Comparison of ENCODE assay signal across 10 mouse cellular contexts in genomic region chr16:32858771-32859636, GRCm38 (mm10). TPM values are rescaled to one million over a fixed set of nuclear protein-coding genes. Genes with fewer than 3 reads are reported as not detected.
DNase-seq lines count a peak whose midpoint lies in the region; TF ChIP-seq lines count a peak whose summit lies in the region.
"Had no signal": no experiment of that assay in that cellular context is flagged by ENCODE, and none has a peak within 500 bp of the region (broad histone marks: within the 10 kb centered on the region; RNA-seq: fewer than 3 reads in every experiment).

No protein-coding gene starts in this region.

- no peak for TF ChIP-seq POLR2A in spleen, adult 2 months (IDR thresholded peaks at IDR 0.05; ENCODE audit: low read depth, low read length)

- peaks cover 18% of the 10 kb centered on the region for H3K36me3 ChIP-seq in spleen, adult 2 months (ENCODE audit: control insufficient read depth, insufficient read depth, low read length)

- no peak overlapping the region for H3K4me3 ChIP-seq in spleen, adult 2 months (ENCODE audit: extremely low read depth, insufficient read depth, insufficient read length)

- WGBS in spleen, adult 2 months, result 79% methylated on average over 12 of the region's 12 CpGs

- H3K4me1 ChIP-seq in spleen, adult 2 months (ENCODE audit: control insufficient read depth, insufficient read depth, insufficient read length), result no peaks in the 10 kb centered on the region; the same call in 1 of the 2 replicates

- no peaks in the 10 kb centered on the region for H3K27me3 ChIP-seq in spleen, adult 2 months (ENCODE audit: control insufficient read depth, insufficient read depth, low read length)

- no peak for DNase-seq in spleen, adult 2 months (ENCODE audit: low read depth in 1 of 2, low spot score in 2 of 2)
- DNase-seq in spleen, postnatal 14 days (ENCODE audit: low spot score in 2 of 2), result no peak
- DNase-seq in gastrocnemius, adult 8-10 months (ENCODE audit: low spot score in 2 of 2), result peak; percentile 21 to 26
- peak; percentile 36 for DNase-seq in layer of hippocampus, adult 9-10 months (ENCODE audit: low spot score)
- DNase-seq in urinary bladder, postnatal 36 days (ENCODE audit: low spot score in 2 of 2), result peak; percentile 58 to 61
- no peak for DNase-seq in yolk sac, embryonic 10.5 days (ENCODE audit: low spot score)
- DNase-seq in retina, postnatal 1 day, result no peak
- no peak for DNase-seq in cerebellum, adult 9-10 months

- peak overlapping the region; percentile 23; the same call in 1 of the 2 replicates for H3K27ac ChIP-seq in spleen, adult 2 months (ENCODE audit: insufficient read depth, low read length)

- no peak for TF ChIP-seq CTCF in spleen, adult 2 months (IDR thresholded peaks at IDR 0.05; ENCODE audit: extremely low read depth, insufficient read depth, insufficient read length, insufficient replicate concordance)

RNA-seq across cellular contexts. Expression of gene Fyttd1, which starts 18.3 kb away (rescaled TPM):
- polyA plus RNA-seq in spleen, adult 2 months (2012; rRNA removed), result 3.7 and 4.1 TPM in 2 replicates
- total RNA-seq in gastrocnemius, adult 8-10 months (2022), result 100 to 1,000 TPM; 107 to 123 (median 116) TPM

RNA-seq across cellular contexts. Expression of gene Rubcn, which starts 18.6 kb away (rescaled TPM):
- polyA plus RNA-seq in spleen, adult 2 months (2012; rRNA removed), result 74.6 and 88.1 TPM in 2 replicates
- total RNA-seq in gastrocnemius, adult 8-10 months (2022), result 10 to 100 TPM; 22.4 to 29.0 (median 25.9) TPM

RNA-seq across cellular contexts. Expression of gene Smbd1, which starts 48.7 kb away (rescaled TPM):
- not detected in 2 replicates for polyA plus RNA-seq in spleen, adult 2 months (2012; rRNA removed)
- total RNA-seq in gastrocnemius, adult 8-10 months (2022), result not detected
- total RNA-seq: layer of hippocampus, postnatal 14 days had no signal
- polyA plus RNA-seq: brain, embryonic 14.5 days had no signal

RNA-seq across cellular contexts. Expression of gene Lrch3, which starts 54.9 kb away (rescaled TPM):
- polyA plus RNA-seq in spleen, adult 2 months (2012; rRNA removed), result 16.9 and 20.1 TPM in 2 replicates
- 10 to 100 TPM; 11.6 to 15.3 (median 13.8) TPM for total RNA-seq in gastrocnemius, adult 8-10 months (2022)

Comparison
In these comparisons a context has a peak if more than half of its experiments do, and no peak if none do; other contexts are left out.
1. DNase-seq: peak in gastrocnemius, adult 8-10 months (2 of 2), layer of hippocampus, adult 9-10 months (single experiment) and urinary bladder, postnatal 36 days (2 of 2); none in spleen, adult 2 months (0 of 2), spleen, postnatal 14 days (0 of 2), yolk sac, embryonic 10.5 days (single experiment), retina, postnatal 1 day (single experiment) and cerebellum, adult 9-10 months (single experiment).